Mouse (Mus musculus) mammary gland, adult 2 months (tissue): ENCODE measurements around the gene Rtp2. TPM values are rescaled to one million over a fixed set of nuclear protein-coding genes. Genes with fewer than 3 reads are reported as not detected.

ENCODE experiments used
- polyA plus RNA-seq: library from polyadenylated mRNA; depleted of rRNA; stranded (reverse); fragments of >200 nt; gene quantifications from 2 replicates; pipeline ENCODE4 v1.2.3, GENCODE M21; 2012; ENCODE audit warnings: low replicate concordance; rRNA removed

Gene Rtp2
- not detected in 2 replicates for polyA plus RNA-seq

DNA sequence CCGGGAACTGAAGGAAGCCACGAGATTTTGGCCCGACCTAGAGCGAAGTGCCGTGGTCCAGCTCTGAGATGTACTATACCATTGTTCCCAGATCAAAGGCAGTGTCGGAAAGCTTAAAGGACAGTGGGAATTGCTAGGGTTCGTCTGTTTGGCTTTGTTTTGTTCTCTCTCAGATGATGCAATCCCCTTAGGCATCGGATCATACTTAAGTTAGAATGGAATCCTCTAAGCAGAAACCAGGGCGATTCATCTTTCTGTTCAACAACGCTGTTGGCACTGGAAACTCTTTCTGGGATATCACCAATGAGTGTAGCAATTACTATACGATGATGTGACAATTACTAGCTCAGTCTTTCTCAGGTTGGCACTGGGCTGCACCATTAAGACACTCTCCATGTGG lies at the start of gene Rtp2:
TSS of gene Rtp2 (minus strand) at position 101 of the 400 bp plus-strand sequence.

GRCm38 (mm10) chr16:23890636-23891035 lies 41.6 kb downstream of the Rtp2 start, which contains the start of gene Sst:
TSS of gene Sst (minus strand) at chr16:23890958.

Other genes with a start within 250 kb of the Rtp2 start
- gene Sst, start 41.4 kb downstream of the Rtp2 start, polyA plus RNA-seq: 0.27 TPM in 1 of 2 replicates, not detected in the other
- not detected in 2 replicates for gene Gm37419, start 56.1 kb upstream of the Rtp2 start, polyA plus RNA-seq
- 33.9 and 34.2 TPM in 2 replicates for gene Bcl6, start 56.5 kb upstream of the Rtp2 start, polyA plus RNA-seq